Mouse (Mus musculus): Measurements from ENCODE around the gene Gm29582. TPM values are rescaled to one million over a fixed set of nuclear protein-coding genes. Genes with fewer than 3 reads are reported as not detected.
"Not testable (repeated sequence)": the region's sequence is repeated elsewhere in the genome, so short reads cannot be mapped to it uniquely, and the experiment has no call there.

Gm29582 gene
- polyA plus RNA-seq (2015; fragmentation: Nextera tagmentation; extraction: Ambion mirVana) = not detected in 2 replicates

GRCm38 (mm10) chrY:30738461-30738860 lies at the start of gene Gm29582:
Gene Gm29582, minus strand, starts transcription at chrY:30738561.
- H3K36me3 ChIP-seq; H3K4me1 ChIP-seq; ATAC-seq (ENCODE audit: insufficient number of reproducible peaks, insufficient read depth, low FRiP score, low TSS enrichment, low read depth); H3K4me2 ChIP-seq; H3K27me3 ChIP-seq; H3K27ac ChIP-seq; H3K9ac ChIP-seq; H3K4me3 ChIP-seq; H3K9me3 ChIP-seq: not testable (repeated sequence)
- WGBS = no CpG with 5 or more reads among the region's 8 CpGs
